Mouse (Mus musculus) testis, adult 2 months (tissue): ENCODE measurements around the gene Pold2. TPM values are rescaled to one million over a fixed set of nuclear protein-coding genes. Genes with fewer than 3 reads are reported as not detected.

Source experiments
- H3K27ac ChIP-seq: fragments of 200-500 bp; 2 replicates; pipeline ENCODE4 v1.5.1; 2012; ENCODE audit warnings: low read depth, low read length; ENCODE audit not compliant: control insufficient read depth, insufficient read depth
- H3K27me3 ChIP-seq: fragments of 200-500 bp; 2 replicates; pipeline ENCODE4 v1.6.1; 2012; ENCODE audit warnings: mild to moderate bottlenecking, low read length, moderate library complexity; ENCODE audit not compliant: control insufficient read depth, insufficient read depth
- H3K36me3 ChIP-seq: fragments of 200-500 bp; 2 replicates; pipeline ENCODE4 v1.6.1; 2012; ENCODE audit warnings: mild to moderate bottlenecking, low read length; ENCODE audit not compliant: control insufficient read depth, insufficient read depth
- H3K4me1 ChIP-seq: fragments of 200-500 bp; 2 replicates; pipeline ENCODE4 v1.6.1; 2012; ENCODE audit warnings: low read length; ENCODE audit not compliant: control insufficient read depth, insufficient read depth
- H3K4me3 ChIP-seq: fragments of 200-500 bp; 2 replicates; pipeline ENCODE4 v1.5.1; 2012; ENCODE audit warnings: low read depth, mild to moderate bottlenecking, low read length, moderate library complexity, mixed read lengths; ENCODE audit not compliant: control insufficient read depth
- CTCF ChIP-seq: fragments of 200-500 bp; IDR thresholded peaks from 2 replicates; pipeline ENCODE4 v1.5.1; 2012; ENCODE audit warnings: low read depth, mild to moderate bottlenecking, inconsistent platforms, low read length, moderate library complexity; ENCODE audit not compliant: control insufficient read depth, insufficient read depth, insufficient replicate concordance
- POLR2A ChIP-seq: fragments of 200-500 bp; IDR thresholded peaks from 2 replicates; pipeline ENCODE4 v1.6.1; 2012; ENCODE audit warnings: low read depth, mild to moderate bottlenecking, inconsistent platforms, low read length, moderate library complexity; ENCODE audit not compliant: control insufficient read depth
- polyA plus RNA-seq: library from polyadenylated mRNA; depleted of rRNA; stranded (reverse); fragments of >200 nt; gene quantifications from 2 replicates; pipeline ENCODE4 v1.2.3, GENCODE M21; 2012; rRNA removed

The Pold2 gene
- polyA plus RNA-seq: 88.8 and 109 TPM in 2 replicates

DNA sequence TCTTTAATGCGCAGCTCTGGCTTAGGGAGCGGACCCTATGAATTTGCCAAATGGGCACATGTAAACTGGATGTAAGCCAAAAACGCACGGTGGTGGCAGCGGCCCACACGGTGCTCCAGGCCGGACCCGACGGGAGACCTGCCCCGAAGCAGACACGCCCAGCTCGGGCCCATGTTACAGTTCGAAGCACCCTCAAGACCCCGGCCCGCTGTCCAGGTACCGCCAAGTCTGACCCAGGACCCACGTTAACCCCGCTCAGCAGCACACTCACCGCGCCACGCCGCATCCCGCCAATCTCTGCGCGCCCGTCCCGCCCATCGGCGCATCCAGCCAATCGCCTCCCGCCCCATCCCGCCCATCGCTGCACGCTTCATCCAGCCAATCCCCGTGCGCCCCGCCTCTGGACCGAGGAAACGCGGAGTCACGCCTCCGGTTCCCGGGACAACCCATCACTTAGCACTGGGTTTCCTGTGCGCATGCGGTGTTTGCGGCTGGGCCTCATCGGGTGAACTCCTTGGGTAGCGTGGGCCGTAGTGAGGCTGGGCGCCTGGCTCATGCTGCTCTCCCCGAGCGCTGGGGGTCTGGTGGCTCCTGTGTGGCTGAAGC lies at the start of gene Pold2:
Gene Pold2 (minus strand): TSS at position 372 of the 606 bp plus-strand sequence.
- peak within 1 kb of the TSS; percentile 97 for H3K4me3 ChIP-seq
- H3K27ac ChIP-seq: peak within 1 kb of the TSS; percentile 88
- H3K27me3 ChIP-seq: no peaks in the 10 kb centered on the region
- no peaks in the 10 kb centered on the region for H3K36me3 ChIP-seq
- H3K4me1 ChIP-seq: peaks cover 9% of the 10 kb centered on the region
- TF ChIP-seq CTCF (no peak), POLR2A (peak; percentile 83)

DNA sequence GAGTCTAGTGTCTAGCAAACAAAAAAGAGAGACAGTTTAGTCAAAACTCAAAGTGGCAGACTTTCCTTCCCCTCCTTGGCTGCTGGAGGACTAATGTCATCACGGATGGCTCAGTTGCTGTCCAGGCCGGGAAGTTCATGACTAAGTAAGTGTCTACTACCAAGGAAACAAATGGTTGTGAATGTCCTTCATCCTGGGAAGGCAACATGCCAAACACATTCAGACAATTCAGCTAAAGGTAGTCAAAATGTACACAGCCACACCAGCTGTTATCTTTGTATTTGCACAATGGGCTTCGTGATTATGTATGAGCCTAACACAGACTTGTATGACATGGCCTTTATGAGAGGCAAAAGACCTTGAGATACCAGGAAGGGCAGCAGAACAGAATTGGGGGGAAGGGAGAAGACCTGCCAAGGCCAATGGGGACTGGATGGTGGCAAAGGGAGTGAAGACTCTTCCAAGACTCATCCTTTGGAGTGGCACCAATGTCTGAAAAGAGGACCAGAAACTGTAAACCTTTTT lies 48.7 kb upstream of the Pold2 start:
- TF ChIP-seq POLR2A (no peak), CTCF (no peak)
- Histone ChIP-seq H3K27ac (no peak overlapping the region), H3K36me3 (no peaks in the 10 kb centered on the region), H3K4me1 (no peaks in the 10 kb centered on the region), H3K4me3 (no peak overlapping the region), H3K27me3 (no peaks in the 10 kb centered on the region)

DNA sequence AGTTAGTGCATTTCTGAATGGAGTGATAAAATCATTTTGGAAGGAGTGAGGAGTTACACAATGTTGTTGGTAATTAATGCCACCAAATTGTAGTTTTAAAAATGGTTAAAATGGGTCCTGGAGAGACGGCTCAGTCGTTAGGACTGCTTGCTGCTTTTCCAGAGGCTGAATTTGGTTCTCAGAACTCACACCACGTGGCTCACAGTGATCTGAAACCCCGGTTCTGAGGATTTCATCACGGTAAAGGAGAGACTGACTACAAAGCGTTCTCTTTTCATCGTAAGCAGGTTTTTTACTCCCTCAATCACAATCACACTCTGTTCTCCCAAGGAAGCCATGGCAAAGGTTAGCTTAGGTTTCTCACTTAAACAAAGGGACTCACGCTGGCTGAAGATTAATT lies 46.6 kb upstream of the Pold2 start:
- no peak for TF ChIP-seq CTCF
- no peak for TF ChIP-seq POLR2A
- Histone ChIP-seq H3K27me3 (no peaks in the 10 kb centered on the region), H3K4me1 (peaks cover 4% of the 10 kb centered on the region), H3K36me3 (no peaks in the 10 kb centered on the region), H3K27ac (no peak overlapping the region), H3K4me3 (no peak overlapping the region)

DNA sequence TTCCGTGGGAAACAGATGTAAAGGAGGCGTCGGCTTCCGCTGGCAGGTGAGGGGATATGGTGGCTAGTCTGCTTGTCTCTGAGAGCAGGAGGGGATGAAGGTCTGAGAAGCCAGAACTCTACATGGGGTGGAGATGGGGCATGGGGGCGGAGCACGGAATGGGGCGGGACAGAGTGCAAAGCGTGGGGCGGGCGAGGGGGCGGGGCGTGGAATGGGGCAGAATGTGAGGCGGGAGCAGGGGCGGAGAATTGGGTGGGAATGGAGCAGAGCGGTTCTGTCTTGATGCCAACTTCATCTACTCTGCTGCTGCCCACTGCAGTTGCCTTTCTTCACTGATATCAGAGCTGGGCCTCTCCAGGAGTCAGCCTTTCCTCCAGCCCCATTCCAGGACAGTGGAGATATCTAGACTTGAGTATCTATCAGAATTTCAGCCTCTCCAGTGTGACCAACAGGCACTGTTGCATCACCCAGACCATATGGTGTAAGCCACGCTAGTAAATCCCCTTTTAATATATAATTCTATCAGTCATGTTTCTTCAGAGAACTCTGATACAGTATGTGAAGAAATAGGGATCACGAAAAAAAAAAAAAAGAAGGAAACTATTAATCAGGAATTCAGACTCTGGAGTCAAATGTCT lies 42.4 kb upstream of the Pold2 start:
- H3K36me3 ChIP-seq: no peaks in the 10 kb centered on the region
- no peak overlapping the region for H3K4me3 ChIP-seq
- H3K4me1 ChIP-seq: peaks cover 4% of the 10 kb centered on the region
- TF ChIP-seq CTCF (no peak), POLR2A (no peak)
- H3K27ac ChIP-seq: no peak overlapping the region
- H3K27me3 ChIP-seq: no peaks in the 10 kb centered on the region

DNA sequence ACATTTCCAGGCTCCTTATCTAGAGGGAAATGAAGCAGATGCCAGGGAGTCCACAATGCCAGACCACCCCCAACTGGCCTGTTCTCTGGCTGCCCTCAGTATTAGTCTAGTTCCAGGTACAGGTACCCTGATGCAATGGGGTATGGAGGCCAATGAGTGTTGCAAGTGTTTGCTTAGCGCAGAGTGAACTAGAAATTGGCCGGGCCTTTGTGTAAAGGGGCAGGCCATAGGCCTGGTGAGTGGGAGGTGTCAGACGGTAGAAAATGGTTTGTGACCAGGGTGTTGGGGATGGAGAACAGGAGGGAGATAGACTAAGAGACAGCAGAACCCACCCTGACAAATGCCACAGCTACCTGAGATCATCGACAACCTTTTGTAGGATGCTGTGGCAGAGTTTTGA lies 41.5 kb upstream of the Pold2 start:
- Histone ChIP-seq H3K4me1 (peaks cover 4% of the 10 kb centered on the region), H3K27me3 (no peaks in the 10 kb centered on the region), H3K4me3 (no peak overlapping the region), H3K27ac (no peak overlapping the region), H3K36me3 (no peaks in the 10 kb centered on the region)
- TF ChIP-seq CTCF (no peak), POLR2A (no peak)

DNA sequence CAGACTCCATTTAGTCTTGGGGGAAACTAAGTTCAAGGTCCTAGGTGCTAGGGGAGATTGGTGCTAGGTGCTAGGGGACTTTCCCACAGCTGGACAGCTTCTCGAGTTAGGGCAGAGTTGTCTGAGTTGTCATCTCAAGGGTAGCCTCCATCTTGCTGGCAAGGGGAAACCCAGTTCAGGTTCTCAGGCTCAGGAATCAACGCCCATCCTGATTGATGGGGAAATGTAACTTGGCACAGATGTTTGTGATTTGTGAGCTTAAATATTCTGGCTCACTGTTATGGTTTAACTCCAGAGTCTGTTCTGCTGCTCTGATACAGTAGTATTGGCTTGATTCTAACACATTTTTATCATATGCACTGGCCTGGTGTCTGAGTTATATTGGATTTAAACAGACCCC lies 40.0 kb upstream of the Pold2 start:
- H3K27me3 ChIP-seq: no peaks in the 10 kb centered on the region
- no peaks in the 10 kb centered on the region for H3K36me3 ChIP-seq
- H3K4me3 ChIP-seq: no peak overlapping the region
- H3K4me1 ChIP-seq: peaks cover 4% of the 10 kb centered on the region
- H3K27ac ChIP-seq: no peak overlapping the region
- TF ChIP-seq POLR2A (no peak), CTCF (no peak)

DNA sequence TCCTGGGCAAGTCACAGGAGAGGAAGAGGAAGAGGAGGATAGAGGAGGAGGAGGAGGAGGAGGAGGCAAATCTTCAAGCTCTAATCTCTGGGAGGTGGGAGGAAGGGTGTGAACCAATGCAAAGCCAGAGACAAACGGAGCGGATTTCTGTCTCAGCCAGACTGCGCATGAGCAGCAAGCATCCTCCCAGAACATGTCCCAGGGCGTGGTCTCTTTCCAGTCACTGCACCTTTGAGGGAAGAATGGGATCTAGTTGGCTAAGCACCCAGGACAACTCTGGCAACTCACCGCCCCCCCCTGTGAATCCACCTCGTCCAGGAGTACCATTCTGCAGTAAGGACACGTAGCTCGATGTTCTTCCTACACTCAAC lies 38.1 kb upstream of the Pold2 start:
- H3K27ac ChIP-seq: no peak overlapping the region
- no peak overlapping the region for H3K4me3 ChIP-seq
- no peaks in the 10 kb centered on the region for H3K36me3 ChIP-seq
- no peaks in the 10 kb centered on the region for H3K27me3 ChIP-seq
- TF ChIP-seq CTCF (no peak), POLR2A (no peak)
- H3K4me1 ChIP-seq: peaks cover 4% of the 10 kb centered on the region
